Mouse (Mus musculus) kidney, adult 2 months (tissue): ENCODE measurements around the gene Dgkg. TPM values are rescaled to one million over a fixed set of nuclear protein-coding genes. Genes with fewer than 3 reads are reported as not detected.

ENCODE experiments used
- DNase-seq: peaks from one replicate; pipeline ENCODE4 v3.0.0; 2021
- H3K27ac ChIP-seq: fragments of 200-500 bp; 2 replicates; pipeline ENCODE4 v1.5.1; 2012; ENCODE audit warnings: low read depth, low read length, control low read depth, inconsistent platforms; ENCODE audit not compliant: insufficient read depth
- H3K27me3 ChIP-seq: fragments of 200-500 bp; replicated peaks from 2 replicates; pipeline ENCODE4 v1.6.1; 2012; ENCODE audit warnings: mild to moderate bottlenecking, moderate library complexity, low read length, inconsistent platforms; ENCODE audit not compliant: control insufficient read depth, insufficient read depth
- H3K36me3 ChIP-seq: fragments of 200-500 bp; 2 replicates; pipeline ENCODE4 v1.6.1; 2012; ENCODE audit warnings: mild to moderate bottlenecking, moderate library complexity, low read length, inconsistent platforms; ENCODE audit not compliant: control insufficient read depth, insufficient read depth
- H3K4me1 ChIP-seq: fragments of 200-500 bp; 2 replicates; pipeline ENCODE4 v1.6.1; 2011; ENCODE audit warnings: low read length; ENCODE audit not compliant: control insufficient read depth, insufficient read depth
- H3K4me3 ChIP-seq: fragments of 200-500 bp; 2 replicates; pipeline ENCODE4 v1.5.1; 2011; ENCODE audit warnings: mild to moderate bottlenecking, low read depth, low read length, control low read depth; ENCODE audit not compliant: insufficient read depth
- CTCF ChIP-seq: fragments of 200-500 bp; conservative IDR thresholded peaks from 2 replicates; pipeline ENCODE4 v1.5.1; 2011; ENCODE audit warnings: low read depth, mild to moderate bottlenecking, control low read depth, low read length, moderate library complexity, mixed read lengths; ENCODE audit not compliant: insufficient read depth, insufficient read length
- POLR2A ChIP-seq: fragments of 200-500 bp; IDR thresholded peaks from one replicate; pipeline ENCODE4 v1.6.1; 2011; ENCODE audit warnings: low read depth, low read length, control low read depth
- WGBS: fragments of 180-500 bp; shearing (Covaris S2); methylation state at CpG from one replicate; pipeline ENCODE4 v1.1.7; 2018; 5-methylcytosine and 5-hydroxymethylcytosine counted together
- polyA plus RNA-seq: library from polyadenylated mRNA; depleted of rRNA; stranded (reverse); fragments of >200 nt; gene quantifications from 2 replicates; pipeline ENCODE4 v1.2.3, GENCODE M21; 2012

Dgkg gene
- polyA plus RNA-seq, 1 experiment, result 1.2 TPM

DNA sequence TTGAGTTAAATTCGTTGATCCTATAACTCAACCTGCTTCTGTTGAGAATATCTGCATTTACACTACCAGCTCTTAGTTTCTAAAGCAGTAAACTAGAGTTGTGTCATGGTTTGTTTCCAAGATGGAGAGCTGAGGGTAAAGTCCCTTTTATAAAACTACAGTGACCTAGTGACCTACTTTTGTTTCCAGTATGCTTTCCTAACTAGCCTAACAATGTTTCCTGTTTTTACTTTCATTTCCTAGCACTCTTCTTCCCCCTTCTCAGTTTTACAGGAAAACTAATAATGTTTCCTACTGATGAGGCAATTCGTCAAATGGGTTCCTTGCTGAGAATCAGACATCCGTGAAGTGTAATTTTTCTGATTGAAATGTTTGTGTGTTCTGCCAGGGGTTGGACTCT lies 26.6 kb upstream of the Dgkg start:
- Histone ChIP-seq H3K36me3 (no peaks in the 10 kb centered on the region), H3K27ac (no peak overlapping the region), H3K27me3 (no peaks in the 10 kb centered on the region), H3K4me3 (no peak overlapping the region), H3K4me1 (no peaks in the 10 kb centered on the region)
- DNase-seq, result peak; percentile 25
- WGBS, result 68% methylated on average over 3 of the region's 3 CpGs
- TF ChIP-seq POLR2A (no peak), CTCF (no peak)

DNA sequence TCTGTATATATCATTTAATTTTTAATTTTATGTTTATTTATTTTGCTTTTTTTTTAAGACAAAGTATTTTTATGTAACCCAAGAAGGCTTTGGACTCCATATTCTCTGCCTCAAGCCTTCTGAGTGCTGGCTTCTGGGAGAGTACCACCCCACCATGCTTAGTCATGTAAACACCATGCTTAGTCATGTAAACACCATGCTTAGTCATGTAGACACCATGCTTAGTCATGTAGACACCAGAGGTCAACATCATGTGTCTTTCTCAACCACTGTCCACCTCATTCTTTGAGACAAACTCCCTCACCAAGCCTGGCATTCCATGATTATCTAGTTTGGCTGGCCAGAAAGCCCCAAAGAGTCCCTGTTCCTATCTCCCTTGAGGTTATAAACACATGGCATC lies 25.7 kb upstream of the Dgkg start:
- Histone ChIP-seq H3K36me3 (no peaks in the 10 kb centered on the region), H3K4me3 (no peak overlapping the region), H3K4me1 (no peaks in the 10 kb centered on the region), H3K27me3 (no peaks in the 10 kb centered on the region), H3K27ac (no peak overlapping the region)
- no peak for TF ChIP-seq POLR2A
- no peak for TF ChIP-seq CTCF
- no peak for DNase-seq

DNA sequence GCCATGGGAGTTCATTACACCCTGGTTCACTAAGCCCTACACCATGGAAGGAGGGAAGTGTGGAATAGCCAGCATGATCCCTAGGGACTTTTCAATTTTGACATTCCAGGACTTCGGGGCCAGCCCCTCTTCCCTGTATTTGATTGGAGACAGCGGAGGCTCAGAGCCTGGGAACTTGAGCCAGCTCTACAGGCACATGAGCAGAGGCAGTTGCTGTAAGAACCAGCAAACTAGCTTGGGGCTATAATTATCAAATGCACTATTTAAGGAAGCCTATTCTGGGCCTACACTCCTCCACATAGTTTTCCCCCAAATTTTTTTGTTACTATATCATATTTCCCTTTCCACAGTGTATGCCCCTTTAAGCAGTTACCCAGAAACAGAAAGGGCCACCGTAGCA lies 22.6 kb upstream of the Dgkg start:
- DNase-seq, result no peak
- Histone ChIP-seq H3K27ac (no peak overlapping the region), H3K4me1 (no peaks in the 10 kb centered on the region), H3K36me3 (no peaks in the 10 kb centered on the region), H3K4me3 (no peak overlapping the region), H3K27me3 (no peaks in the 10 kb centered on the region)
- WGBS, result 72% methylated on average over 3 of the region's 3 CpGs
- TF ChIP-seq POLR2A (no peak), CTCF (no peak)

DNA sequence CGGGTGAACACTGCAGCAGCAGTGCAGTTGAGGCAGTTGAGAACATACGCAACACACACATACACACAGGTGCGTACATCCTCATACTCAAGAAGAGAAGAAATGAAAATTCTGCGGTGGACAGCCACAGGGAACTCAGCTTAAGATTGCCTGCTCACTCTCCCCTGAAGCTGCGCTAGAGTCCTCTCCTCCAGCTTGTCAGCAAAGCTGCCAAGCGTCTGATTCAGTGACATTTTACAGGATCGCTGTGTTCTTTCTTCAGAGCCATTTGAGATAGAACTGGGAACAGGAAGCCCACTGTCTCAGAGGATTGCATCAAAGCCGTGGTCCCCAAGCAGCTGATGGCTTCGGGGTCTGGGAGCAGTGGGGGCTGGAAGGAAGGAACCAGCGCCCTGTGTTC lies 17.6 kb upstream of the Dgkg start:
- Histone ChIP-seq H3K4me3 (no peak overlapping the region), H3K36me3 (no peaks in the 10 kb centered on the region), H3K27ac (no peak overlapping the region), H3K27me3 (no peaks in the 10 kb centered on the region), H3K4me1 (no peaks in the 10 kb centered on the region)
- 92% methylated on average over 10 of the region's 10 CpGs for WGBS
- no peak for DNase-seq
- TF ChIP-seq CTCF, result no peak
- TF ChIP-seq POLR2A, result no peak

DNA sequence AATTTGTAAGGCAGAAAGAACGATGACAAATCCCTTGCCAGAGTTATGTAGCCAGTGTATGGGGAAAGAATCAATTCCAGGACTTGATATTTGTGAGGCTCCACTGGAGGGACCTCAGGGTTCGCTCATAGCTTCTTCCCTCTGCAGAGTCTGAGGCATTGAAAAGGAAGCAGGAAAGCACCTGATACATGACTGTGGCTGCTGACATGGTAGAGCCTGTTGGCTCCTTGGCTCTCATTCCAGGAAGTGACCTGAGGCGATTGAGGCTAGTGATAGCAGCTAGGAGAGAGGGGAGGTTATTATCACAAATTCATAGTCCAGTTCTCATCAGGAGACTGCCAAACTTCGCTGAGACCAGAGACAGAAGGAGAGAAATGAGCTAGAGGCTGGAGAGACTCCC lies 17.1 kb upstream of the Dgkg start:
- Histone ChIP-seq H3K27ac (no peak overlapping the region), H3K27me3 (no peaks in the 10 kb centered on the region), H3K4me1 (no peaks in the 10 kb centered on the region), H3K36me3 (no peaks in the 10 kb centered on the region), H3K4me3 (no peak overlapping the region)
- no peak for DNase-seq
- 59% methylated on average over 4 of the region's 4 CpGs for WGBS
- TF ChIP-seq POLR2A (no peak), CTCF (no peak)

DNA sequence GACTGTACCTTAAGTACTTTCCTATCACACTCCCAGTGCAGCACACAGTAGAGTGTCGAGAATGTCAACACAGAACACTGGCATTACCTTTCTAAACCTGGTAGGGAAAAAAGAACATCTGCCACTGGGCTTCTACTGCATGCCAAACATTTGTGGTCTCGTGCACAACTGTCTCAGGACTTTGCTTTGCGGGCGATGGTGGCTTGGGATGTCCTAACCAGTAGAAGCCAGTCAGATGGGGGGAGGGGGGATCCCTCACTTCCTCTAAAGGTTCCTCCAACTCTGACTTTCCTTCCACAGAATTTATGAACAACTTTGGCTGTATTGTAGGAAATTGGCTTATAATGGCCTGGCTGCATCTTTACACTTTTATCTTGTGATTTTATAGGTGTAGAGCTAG lies 7.0 kb upstream of the Dgkg start:
- Histone ChIP-seq H3K4me3 (no peak overlapping the region), H3K27me3 (no peaks in the 10 kb centered on the region), H3K36me3 (no peaks in the 10 kb centered on the region), H3K4me1 (peaks cover 9% of the 10 kb centered on the region; the same call in 1 of the 2 replicates), H3K27ac (no peak overlapping the region)
- WGBS, result 58% methylated on average over 4 of the region's 4 CpGs
- no peak for DNase-seq
- TF ChIP-seq POLR2A (no peak), CTCF (no peak)

DNA sequence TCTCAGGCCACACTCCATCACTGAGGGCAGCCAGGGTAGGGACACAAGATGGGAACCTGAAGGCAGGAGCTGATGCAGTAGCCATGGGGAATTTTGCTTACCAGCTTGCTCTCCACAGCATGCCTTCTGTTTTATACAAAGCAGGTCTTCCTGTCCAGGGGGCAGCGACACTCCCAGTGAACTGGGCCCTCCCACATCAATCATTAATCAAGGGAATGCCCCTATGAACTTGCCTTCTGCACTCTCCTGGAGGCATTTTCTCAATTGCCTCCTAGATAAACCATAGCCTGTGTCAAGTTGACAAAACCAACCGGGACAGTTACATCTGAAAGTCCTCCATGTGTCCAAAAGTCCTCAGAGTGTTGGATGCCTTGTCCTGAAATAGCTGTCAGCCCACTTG lies 6.1 kb upstream of the Dgkg start:
- no peak overlapping the region for H3K27ac ChIP-seq
- H3K27me3 ChIP-seq, result no peaks in the 10 kb centered on the region
- H3K4me3 ChIP-seq, result no peak overlapping the region
- TF ChIP-seq CTCF, result no peak
- no peak for TF ChIP-seq POLR2A
- DNase-seq, result peak; percentile 90
- peaks cover 9% of the 10 kb centered on the region; the same call in 1 of the 2 replicates for H3K4me1 ChIP-seq
- 19% methylated on average over 2 of the region's 2 CpGs for WGBS
- no peaks in the 10 kb centered on the region for H3K36me3 ChIP-seq

DNA sequence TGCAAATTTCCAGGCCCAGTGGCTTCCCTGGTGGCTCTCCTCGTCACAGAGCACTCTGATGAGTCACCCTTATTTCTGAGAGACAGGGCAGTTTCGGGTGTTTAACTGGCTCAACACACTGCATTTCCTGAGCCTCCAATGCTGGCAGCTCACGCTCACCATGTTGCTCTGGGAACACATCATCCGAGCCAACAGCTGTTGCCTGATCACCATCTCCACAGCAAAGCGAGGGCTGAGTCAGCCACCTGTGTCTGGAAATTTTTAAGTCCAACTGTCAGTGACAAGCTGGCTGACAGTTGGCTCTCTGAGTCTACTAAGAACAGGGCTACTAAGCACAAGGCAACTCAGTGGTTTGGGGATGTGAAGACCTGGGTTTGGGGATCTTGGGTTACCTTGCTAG lies 4.1 kb upstream of the Dgkg start:
- TF ChIP-seq CTCF, result no peak
- TF ChIP-seq POLR2A, result no peak
- no peak overlapping the region for H3K27ac ChIP-seq
- no peak overlapping the region for H3K4me3 ChIP-seq
- no peak for DNase-seq
- no peaks in the 10 kb centered on the region for H3K36me3 ChIP-seq
- peaks cover 9% of the 10 kb centered on the region; the same call in 1 of the 2 replicates for H3K4me1 ChIP-seq
- 60% methylated on average over 5 of the region's 5 CpGs for WGBS
- no peaks in the 10 kb centered on the region for H3K27me3 ChIP-seq
